19 mouse cellular contexts compared by ENCODE assay signal in genomic region chr12:75277425-75277824, GRCm38 (mm10).
"Had no signal": no experiment of that assay in that cellular context is flagged by ENCODE, and none has a peak within 500 bp of the region (broad histone marks: within the 10 kb centered on the region; RNA-seq: fewer than 3 reads in every experiment).

No protein-coding gene starts in this region.

- H3K9me3 ChIP-seq: limb, embryonic 10.5 days; limb, embryonic 13.5 days; liver, embryonic 13.5 days; midbrain, embryonic 13.5 days had no signal

- ATAC-seq: intestine, postnatal 0 days; lung, postnatal 0 days; midbrain, embryonic 13.5 days; midbrain, embryonic 16.5 days had no signal

- H3K4me2 ChIP-seq: limb, embryonic 13.5 days; liver, embryonic 13.5 days; lung, embryonic 14.5 days; midbrain, embryonic 13.5 days had no signal

- H3K4me1 ChIP-seq: limb, embryonic 10.5 days; limb, embryonic 13.5 days; liver, embryonic 13.5 days; midbrain, embryonic 13.5 days had no signal

- H3K27me3 ChIP-seq: limb, embryonic 13.5 days; liver, embryonic 13.5 days; midbrain, embryonic 13.5 days had no signal

- DNase-seq: kidney, adult 2 months; kidney, postnatal 25 days; layer of hippocampus, adult 9-11 months; liver, embryonic 13.5 days; lung, embryonic 14.5 days; right cerebral cortex, adult 18-20 months; right cerebral cortex, postnatal 14 days; right cerebral cortex, postnatal 4 days; thymus, postnatal 25 days had no signal

- H3K27ac ChIP-seq: kidney, postnatal 0 days; layer of hippocampus, adult 2 months; limb, embryonic 10.5 days; limb, embryonic 13.5 days; liver, embryonic 13.5 days; macrophage; midbrain, embryonic 13.5 days; stomach, postnatal 0 days had no signal

- H3K36me3 ChIP-seq: limb, embryonic 10.5 days; limb, embryonic 13.5 days; liver, embryonic 13.5 days; midbrain, embryonic 13.5 days had no signal

- H3K9ac ChIP-seq: limb, embryonic 13.5 days; liver, embryonic 13.5 days; lung, embryonic 14.5 days; midbrain, embryonic 13.5 days had no signal

- H3K4me3 ChIP-seq: layer of hippocampus, adult 2 months; limb, embryonic 10.5 days; limb, embryonic 13.5 days; liver, embryonic 13.5 days; midbrain, embryonic 13.5 days had no signal
